Comparison of ENCODE assay signal across 10 mouse cellular contexts in genomic region chr8:57410473-57410863, GRCm38 (mm10). TPM values are rescaled to one million over a fixed set of nuclear protein-coding genes. Genes with fewer than 3 reads are reported as not detected.
DNase-seq lines count a peak whose midpoint lies in the region; ATAC-seq lines count a peak whose summit lies in the region.
"Had no signal": no experiment of that assay in that cellular context is flagged by ENCODE, and none has a peak within 500 bp of the region (broad histone marks: within the 10 kb centered on the region; RNA-seq: fewer than 3 reads in every experiment).

No protein-coding gene starts in this region.

- no peaks in the 10 kb centered on the region for H3K36me3 ChIP-seq in heart, embryonic 12.5 days
- no peaks in the 10 kb centered on the region for H3K36me3 ChIP-seq in intestine, embryonic 15.5 days
- no peaks in the 10 kb centered on the region for H3K36me3 ChIP-seq in midbrain, embryonic 14.5 days (ENCODE audit: control insufficient read depth, insufficient read depth, low read length)
- H3K36me3 ChIP-seq: liver, embryonic 15.5 days had no signal

- no peaks in the 10 kb centered on the region for H3K9me3 ChIP-seq in heart, embryonic 12.5 days (replicated peaks)
- H3K9me3 ChIP-seq in intestine, embryonic 15.5 days = no peaks in the 10 kb centered on the region
- H3K9me3 ChIP-seq in midbrain, embryonic 14.5 days (ENCODE audit: control insufficient read depth, low read length) = no peaks in the 10 kb centered on the region
- H3K9me3 ChIP-seq: liver, embryonic 15.5 days had no signal

- 0 out of 2 replicates have a peak overlapping the region, but pooled peaks have one; percentile 6 for H3K9ac ChIP-seq in heart, embryonic 12.5 days
- H3K9ac ChIP-seq in intestine, embryonic 15.5 days = no peak overlapping the region
- peak overlapping the region; percentile 13; the same call in 1 of the 2 replicates for H3K9ac ChIP-seq in midbrain, embryonic 14.5 days (replicated peaks; ENCODE audit: low read length)
- H3K9ac ChIP-seq: liver, embryonic 15.5 days had no signal

- 16% methylated on average over 16 of the region's 16 CpGs for WGBS in heart, embryonic 12.5 days
- WGBS in intestine, embryonic 15.5 days = 9% methylated on average over 16 of the region's 16 CpGs
- under 1% methylated on average over 16 of the region's 16 CpGs for WGBS in midbrain, embryonic 14.5 days

- peak overlapping the region; percentile 59 for H3K4me2 ChIP-seq in heart, embryonic 12.5 days
- H3K4me2 ChIP-seq in intestine, embryonic 15.5 days (replicated peaks) = peak overlapping the region; percentile 55
- H3K4me2 ChIP-seq in midbrain, embryonic 14.5 days (ENCODE audit: low read length) = peak overlapping the region; percentile 51
- H3K4me2 ChIP-seq: liver, embryonic 15.5 days had no signal

- intact Hi-C loops in heart, postnatal 14 days (cut with DNase I) = loop anchor here (10.0 kb wide), 1 partner anchor 876 kb away; no protein-coding TSS in a partner anchor

- H3K27ac ChIP-seq in heart, embryonic 12.5 days (ENCODE audit: poor library complexity, severe bottlenecking) = no peak overlapping the region
- 0 out of 2 replicates have a peak overlapping the region, but pooled peaks have one; percentile 2 for H3K27ac ChIP-seq in intestine, embryonic 15.5 days
- H3K27ac ChIP-seq in midbrain, embryonic 14.5 days (replicated peaks; ENCODE audit: low read depth, low read length) = peak overlapping the region; percentile 34; the same call in 1 of the 2 replicates
- H3K27ac ChIP-seq: liver, embryonic 15.5 days had no signal

- no peak for DNase-seq in heart, postnatal 14 days
- peak; percentile 38 for DNase-seq in embryo, embryonic 9.5 days (ENCODE audit: extremely low spot score)
- peak; percentile 82 for DNase-seq in midbrain, embryonic 14.5 days
- DNase-seq in thymus, adult 18-20 months = no peak
- DNase-seq in liver = no peak

- no peak for ATAC-seq in heart, embryonic 12.5 days (ENCODE audit: insufficient number of reproducible peaks, low FRiP score)
- ATAC-seq in intestine, embryonic 15.5 days = peak; percentile 55
- peak; percentile 64; the same call in 1 of the 2 replicates for ATAC-seq in midbrain, embryonic 14.5 days (ENCODE audit: low FRiP score, low TSS enrichment)
- ATAC-seq in activated CD4-positive, CD25-positive, alpha-beta regulatory T cell, adult 4 months = no peak

- H3K4me1 ChIP-seq in heart, embryonic 12.5 days (replicated peaks) = peaks cover 8% of the 10 kb centered on the region
- no peaks in the 10 kb centered on the region for H3K4me1 ChIP-seq in intestine, embryonic 15.5 days (replicated peaks)
- H3K4me1 ChIP-seq in midbrain, embryonic 14.5 days (ENCODE audit: control insufficient read depth, insufficient read depth, low read length) = peaks cover 12% of the 10 kb centered on the region
- H3K4me1 ChIP-seq: liver, embryonic 15.5 days had no signal

- H3K4me3 ChIP-seq in heart, embryonic 12.5 days = peak overlapping the region; percentile 17
- peak overlapping the region; percentile 18 for H3K4me3 ChIP-seq in intestine, embryonic 15.5 days (replicated peaks)
- peak overlapping the region; percentile 13 for H3K4me3 ChIP-seq in midbrain, embryonic 14.5 days (replicated peaks; ENCODE audit: low read depth, low read length)
- H3K4me3 ChIP-seq: liver, embryonic 15.5 days had no signal

- peaks cover 7% of the 10 kb centered on the region; the same call in 1 of the 2 replicates for H3K27me3 ChIP-seq in heart, embryonic 12.5 days (replicated peaks)
- H3K27me3 ChIP-seq in intestine, embryonic 15.5 days (replicated peaks) = 0 out of 2 replicates have a peak, but pooled peaks cover 4% of the 10 kb centered on the region
- no peaks in the 10 kb centered on the region for H3K27me3 ChIP-seq in midbrain, embryonic 14.5 days (ENCODE audit: control insufficient read depth, insufficient read depth, low read length)
- H3K27me3 ChIP-seq: CH12.LX had no signal

RNA-seq across cellular contexts. Expression of gene Scrg1, which starts 45.3 kb away (rescaled TPM):
- polyA plus RNA-seq in heart, embryonic 12.5 days (2016; fragmentation: Nextera tagmentation; extraction: Ambion mirVana) = 0.58 and 1.6 TPM in 2 replicates
- under 1 TPM in 1 of 2 experiments, not detected in 1; 0.43 TPM for total RNA-seq in heart, postnatal 14 days (2021)
- 0.21 and 0.25 TPM in 2 replicates for polyA plus RNA-seq in intestine, embryonic 15.5 days (2015; fragmentation: Nextera tagmentation; extraction: Ambion mirVana)
- polyA plus RNA-seq in midbrain, embryonic 14.5 days (2014; fragmentation: Nextera tagmentation; extraction: Ambion mirVana) = 4.3 and 9.6 TPM in 2 replicates
- polyA plus RNA-seq in activated CD4-positive, CD25-positive, alpha-beta regulatory T cell, adult 4 months (2017; shearing (Covaris generic)) = not detected
- total RNA-seq: CH12.LX had no signal

Comparison
In these comparisons a context has a peak if more than half of its experiments do, and no peak if none do; other contexts are left out.
1. ATAC-seq: peak in intestine, embryonic 15.5 days (single experiment) and midbrain, embryonic 14.5 days (single experiment); none in heart, embryonic 12.5 days (single experiment) and activated CD4-positive, CD25-positive, alpha-beta regulatory T cell, adult 4 months (single experiment).
2. DNase-seq: peak in embryo, embryonic 9.5 days (single experiment) and midbrain, embryonic 14.5 days (single experiment); none in heart, postnatal 14 days (0 of 2), thymus, adult 18-20 months (0 of 2) and liver (single experiment).
3. Peak in every context shown above with its lines, with median percentiles within 50 percentile points of each other: H3K4me2 ChIP-seq and H3K4me3 ChIP-seq.